Mouse (Mus musculus) T-cell, adult 66 days (primary cell): Measurements from ENCODE around the gene Akt1s1. TPM values are rescaled to one million over a fixed set of nuclear protein-coding genes. Genes with fewer than 3 reads are reported as not detected.

Experiments used
- total RNA-seq, 2 experiments: library from RNA; stranded (reverse); gene quantifications; 3 replicates in 1 of 2; 4 replicates in 1 of 2; pipeline ENCODE4 v1.2.4; 2023

Akt1s1 gene
- total RNA-seq: 10 to 100 TPM; 37.4 to 39.4 TPM

GRCm38 (mm10) chr7:44848561-44849415 is at the start of gene Akt1s1, which contains the start of gene Tbc1d17:
Gene Akt1s1 (plus strand): TSS chr7:44848991.
Gene Tbc1d17 (minus strand): TSS chr7:44849079.

DNA sequence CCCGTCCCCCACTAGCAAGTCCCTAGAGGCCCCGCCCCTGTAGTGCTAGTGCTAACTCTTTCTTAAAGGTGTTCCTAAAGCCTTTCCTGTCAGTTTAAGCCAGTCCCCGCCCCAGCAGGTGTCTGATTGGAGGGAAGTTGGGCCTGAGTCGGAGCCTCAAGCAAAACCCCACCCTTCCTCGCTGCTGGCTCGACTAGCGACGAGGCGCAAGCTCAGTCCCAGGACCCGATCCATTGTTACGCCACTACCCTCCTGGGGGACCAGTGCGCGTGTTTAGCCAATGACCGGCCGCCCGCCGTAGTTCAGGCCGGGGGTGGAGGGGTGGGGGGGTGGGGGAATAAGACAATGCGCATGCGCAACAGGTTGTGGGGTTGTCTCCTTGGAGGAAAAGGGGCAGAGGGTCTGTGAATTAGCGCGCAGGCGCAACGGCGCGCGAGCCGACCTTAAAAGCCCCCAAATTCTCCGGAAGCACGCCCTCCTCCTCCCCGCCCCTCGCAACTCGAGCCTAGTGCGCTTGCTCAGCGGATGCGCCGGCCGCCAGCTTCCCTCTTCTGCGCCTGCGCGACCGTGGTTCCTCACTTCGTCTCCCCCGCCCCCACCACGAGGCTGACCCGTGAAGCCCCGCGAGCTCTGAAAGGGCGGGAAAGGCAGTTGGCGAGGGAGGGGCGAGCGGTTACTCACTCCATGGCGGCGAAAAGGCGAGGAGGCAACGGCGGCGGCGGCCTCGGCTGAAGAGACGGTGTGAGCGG is 32.9 kb upstream of the Akt1s1 start, which contains the start of the genes Nup62 and Il4i1:
Gene Nup62 (plus strand): TSS at position 368 of the 749 bp plus-strand sequence.
Gene Il4i1 (plus strand): TSS at position 667 of the 749 bp plus-strand sequence.

GRCm38 (mm10) chr7:44816470-44817021 is 32.2 kb upstream of the Akt1s1 start, which contains the start of gene Atf5:
Gene Atf5 (minus strand): TSS chr7:44816658.

DNA sequence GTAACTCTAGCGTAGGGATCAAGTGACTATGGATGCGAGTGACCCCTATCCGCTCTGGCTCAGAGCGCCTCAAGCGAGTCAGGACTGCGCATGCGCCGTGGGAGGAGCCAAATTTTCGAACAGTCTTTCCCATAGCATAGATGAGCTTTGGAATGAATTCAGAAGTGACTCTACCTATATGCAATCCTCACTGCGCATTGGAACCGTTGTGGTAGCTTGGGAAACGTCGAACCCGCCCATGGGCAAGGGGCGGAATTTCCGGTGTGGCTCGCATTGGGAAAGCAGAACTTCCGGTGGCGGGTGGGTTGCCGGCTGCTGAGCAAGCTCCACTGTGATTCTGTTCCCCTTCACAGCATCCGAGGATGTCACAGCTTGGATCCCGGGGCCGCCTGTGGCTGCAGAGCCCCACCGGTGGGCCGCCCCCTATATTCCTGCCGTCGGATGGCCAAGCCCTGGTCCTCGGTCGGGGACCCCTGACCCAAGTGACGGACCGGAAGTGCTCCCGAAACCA is 8.3 kb downstream of the Akt1s1 start, which contains the start of gene Pnkp:
Gene Pnkp (plus strand): TSS at position 98 of the 511 bp plus-strand sequence.

DNA sequence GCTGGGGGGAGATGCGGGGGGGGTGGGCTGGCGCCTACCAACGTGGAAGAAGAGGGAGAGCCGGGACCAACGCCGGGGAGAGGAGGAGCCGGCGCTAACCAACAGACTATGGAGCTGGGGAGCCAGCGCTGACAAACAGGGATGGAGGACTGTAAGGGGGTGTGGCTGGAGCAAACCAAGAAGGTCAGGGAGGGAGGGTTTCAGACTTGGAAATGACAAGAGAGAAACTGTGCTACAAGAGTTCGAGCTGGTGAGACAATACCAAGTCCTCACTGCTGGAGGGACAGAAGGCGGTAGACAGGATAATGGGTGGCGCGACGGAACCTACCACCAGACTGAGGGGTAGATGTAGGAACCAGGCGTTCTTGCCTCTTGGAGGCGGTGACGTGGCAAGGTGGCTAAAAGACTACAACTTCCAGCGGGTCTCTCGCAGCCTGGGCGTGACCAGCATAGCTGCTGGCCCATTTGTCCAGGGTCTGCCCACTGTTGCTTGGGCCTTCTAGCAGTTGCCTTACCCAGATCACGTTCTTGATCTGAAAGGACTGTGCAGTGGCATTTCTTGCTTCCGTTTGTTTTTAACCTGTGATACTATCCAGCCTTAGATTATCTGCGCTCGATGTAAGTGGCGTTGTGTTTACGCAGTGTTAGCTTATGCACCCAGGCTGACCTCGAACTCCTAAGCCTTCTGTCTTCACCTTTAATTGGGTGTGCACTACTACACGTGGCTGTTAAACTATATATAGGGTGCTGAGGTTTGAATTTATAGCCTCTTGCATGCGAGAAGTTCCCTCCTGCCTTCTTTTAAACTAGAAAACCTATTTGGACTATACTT is 21.1 kb downstream of the Akt1s1 start, which contains the start of gene Ptov1:
Gene Ptov1 (minus strand): TSS at position 92 of the 832 bp plus-strand sequence.

DNA sequence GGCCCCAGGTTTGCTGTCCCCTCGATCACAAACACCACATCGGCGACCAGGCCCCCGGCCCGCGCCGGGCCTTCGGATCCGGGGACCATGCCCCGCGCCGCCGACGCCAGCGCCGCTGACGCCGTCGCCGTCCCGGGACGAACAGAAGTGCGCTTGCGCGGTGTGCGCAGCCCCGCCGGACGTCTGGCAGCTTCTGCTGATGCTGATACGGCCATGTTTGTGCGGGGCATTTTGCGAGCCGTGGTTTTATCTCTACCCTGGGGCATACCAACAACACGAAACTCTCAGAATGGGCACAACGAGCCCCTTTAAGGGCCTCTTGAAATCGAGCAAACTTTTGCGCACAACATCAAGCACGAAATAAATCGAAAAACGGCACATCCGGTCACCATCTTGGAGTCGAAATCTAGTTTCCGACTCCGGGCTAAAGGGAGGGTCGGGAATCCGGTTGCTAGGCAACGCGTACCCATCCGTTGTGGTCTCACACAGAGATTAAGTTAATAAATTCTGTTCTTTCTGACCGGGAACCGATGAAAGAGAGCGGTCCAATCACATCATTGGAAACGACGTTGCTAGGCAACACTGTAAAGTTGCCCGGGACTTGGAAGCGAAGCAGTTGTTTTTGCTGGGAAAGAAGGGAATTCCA is 43.6 kb downstream of the Akt1s1 start, which contains the start of gene Med25:
Gene Med25 (minus strand): TSS at position 437 of the 646 bp plus-strand sequence.

DNA sequence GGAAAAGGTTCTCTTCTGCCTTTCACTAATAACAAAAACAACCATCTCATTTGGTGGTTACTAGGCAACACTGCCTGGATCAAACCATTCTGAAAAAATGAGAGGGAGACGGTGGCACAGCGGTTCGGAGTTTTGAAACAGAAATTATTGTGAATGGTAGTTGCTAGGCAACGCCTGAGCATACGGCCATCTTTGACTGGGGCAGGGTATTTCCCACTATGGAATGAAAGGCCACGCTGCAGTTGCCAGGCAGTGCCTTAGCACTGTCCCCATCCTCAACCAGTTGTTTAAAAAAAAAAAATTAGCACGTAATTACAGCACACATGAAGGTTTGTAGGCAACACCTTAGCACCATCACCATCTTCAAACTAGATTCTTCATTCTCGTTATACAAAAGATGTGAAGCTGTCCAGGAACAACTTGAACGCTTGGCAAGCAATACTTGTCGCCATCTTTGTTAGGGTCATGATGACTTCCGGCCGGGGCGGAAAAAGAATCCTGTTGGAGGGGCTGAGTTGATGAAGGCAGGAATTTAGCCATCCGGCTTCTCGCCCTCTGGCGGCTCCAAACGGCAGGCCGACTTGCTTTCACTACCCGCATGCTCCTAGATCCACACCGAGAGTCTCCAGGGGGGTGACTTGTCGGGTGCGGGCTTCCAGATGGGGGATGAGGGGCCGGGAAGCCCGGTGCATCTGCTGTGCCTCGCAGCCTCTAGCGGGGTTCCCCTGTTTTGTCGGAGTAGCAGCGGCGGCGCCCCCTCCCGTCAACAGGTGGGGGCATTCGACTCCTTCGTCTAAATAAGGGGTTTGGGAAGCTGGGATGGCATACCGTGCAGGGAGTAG is 47.0 kb downstream of the Akt1s1 start, which contains the start of gene Fuz:
Gene Fuz (plus strand): TSS at position 487 of the 842 bp plus-strand sequence.

Other genes with a start within 250 kb of the Akt1s1 start
- gene Myh14, start 178.1 kb upstream of the Akt1s1 start, total RNA-seq: under 1 TPM in 1 of 2 experiments, not detected in 1; 0.18 TPM
- gene Izumo2, start 140.2 kb upstream of the Akt1s1 start, total RNA-seq: not detected
- 10 to 100 TPM; 99.4 to 99.8 TPM for gene Vrk3, start 100.6 kb upstream of the Akt1s1 start, total RNA-seq
- under 1 TPM; 0.93 to 0.98 TPM for gene Zfp473, start 97.9 kb upstream of the Akt1s1 start, total RNA-seq
- 10 to 100 TPM; 42.6 to 50.5 TPM for gene Nup62, start 32.9 kb upstream of the Akt1s1 start, total RNA-seq
- 1 to 10 TPM; 1.4 to 1.9 TPM for gene Il4i1, start 32.6 kb upstream of the Akt1s1 start, total RNA-seq
- 1 to 10 TPM; 4.9 to 5.0 TPM for gene Atf5, start 32.3 kb upstream of the Akt1s1 start, total RNA-seq
- gene Tbc1d17, start 88 bp downstream of the Akt1s1 start, total RNA-seq: 100 to 1,000 TPM in 1 of 2 experiments, 10 to 100 TPM in 1; 89.9 to 108 TPM
- gene Pnkp, start 8.1 kb downstream of the Akt1s1 start, total RNA-seq: 10 to 100 TPM; 54.4 to 59.2 TPM
- gene Ptov1, start 20.8 kb downstream of the Akt1s1 start, total RNA-seq: 10 to 100 TPM; 24.2 to 25.2 TPM
- gene Med25, start 43.7 kb downstream of the Akt1s1 start, total RNA-seq: 10 to 100 TPM; 67.2 to 73.6 TPM
- gene Fuz, start 47.1 kb downstream of the Akt1s1 start, total RNA-seq: 10 to 100 TPM; 23.6 to 24.2 TPM
- gene Ap2a1, start 80.5 kb downstream of the Akt1s1 start, total RNA-seq: 10 to 100 TPM; 80.0 to 86.8 TPM
- not detected for gene Tsks, start 94.2 kb downstream of the Akt1s1 start, total RNA-seq
- gene Cpt1c, start 125.9 kb downstream of the Akt1s1 start, total RNA-seq: under 1 TPM; 0.61 to 0.80 TPM
- 100 to 1,000 TPM; 143 to 165 TPM for gene Prmt1, start 137.6 kb downstream of the Akt1s1 start, total RNA-seq
- 100 to 1,000 TPM; 138 to 172 TPM for gene Irf3, start 148.7 kb downstream of the Akt1s1 start, total RNA-seq
- gene Bcl2l12, start 149.7 kb downstream of the Akt1s1 start, total RNA-seq: 10 to 100 TPM; 18.5 to 30.8 TPM
- 10 to 100 TPM; 81.3 to 91.5 TPM for gene Scaf1, start 167.4 kb downstream of the Akt1s1 start, total RNA-seq
- 10 to 100 TPM; 10.5 to 10.9 TPM for gene Rras, start 169.0 kb downstream of the Akt1s1 start, total RNA-seq
- 10 to 100 TPM; 76.8 to 78.7 TPM for gene Prr12, start 203.9 kb downstream of the Akt1s1 start, total RNA-seq
- gene Nosip, start 213.4 kb downstream of the Akt1s1 start, total RNA-seq: 10 to 100 TPM; 65.9 to 68.4 TPM
- 1 to 10 TPM; 1.4 to 1.5 TPM for gene Prrg2, start 213.7 kb downstream of the Akt1s1 start, total RNA-seq
- gene Rcn3, start 243.2 kb downstream of the Akt1s1 start, total RNA-seq: 10 to 100 TPM; 16.3 to 23.6 TPM